Mouse (Mus musculus) limb, embryonic 10.5 days (tissue): Measurements from ENCODE around the gene 4632433K11Rik. TPM values are rescaled to one million over a fixed set of nuclear protein-coding genes. Genes with fewer than 3 reads are reported as not detected.

Experiments
- polyA plus RNA-seq: library from polyadenylated mRNA; unstranded; fragments of >200 nt; fragmentation: Nextera tagmentation; extraction: Ambion mirVana; gene quantifications from 2 replicates; pipeline ENCODE4 v1.2.1, GENCODE M21; 2016

4632433K11Rik gene
- polyA plus RNA-seq, 1 experiment from 2014 or later, result not detected

Other genes with a start within 250 kb of the 4632433K11Rik start
- 4.8 and 5.8 TPM in 2 replicates for gene Tmem238, start 244.5 kb upstream of the 4632433K11Rik start, polyA plus RNA-seq
- 396 and 427 TPM in 2 replicates for gene Rpl28, start 241.2 kb upstream of the 4632433K11Rik start, polyA plus RNA-seq
- 500 and 550 TPM in 2 replicates for gene Ube2s, start 221.5 kb upstream of the 4632433K11Rik start, polyA plus RNA-seq
- gene Shisa7, start 189.4 kb upstream of the 4632433K11Rik start, polyA plus RNA-seq, result 0.16 and 0.18 TPM in 2 replicates
- gene Isoc2b, start 163.9 kb upstream of the 4632433K11Rik start, polyA plus RNA-seq, result 2.6 and 3.1 TPM in 2 replicates
- 0.46 and 0.64 TPM in 2 replicates for gene Isoc2a, start 157.0 kb upstream of the 4632433K11Rik start, polyA plus RNA-seq
- gene Gm36210, start 127.6 kb upstream of the 4632433K11Rik start, polyA plus RNA-seq, result not detected in 2 replicates
- gene Zfp628, start 118.9 kb upstream of the 4632433K11Rik start, polyA plus RNA-seq, result 4.2 and 5.1 TPM in 2 replicates
- 2.8 and 4.9 TPM in 2 replicates for gene Nat14, start 112.1 kb upstream of the 4632433K11Rik start, polyA plus RNA-seq
- 0.95 and 2.0 TPM in 2 replicates for gene Ssc5d, start 108.3 kb upstream of the 4632433K11Rik start, polyA plus RNA-seq
- gene Sbk2, start 69.7 kb upstream of the 4632433K11Rik start, polyA plus RNA-seq, result 0.10 and 0.18 TPM in 2 replicates
- not detected in 2 replicates for gene Sbk3, start 63.0 kb upstream of the 4632433K11Rik start, polyA plus RNA-seq
- 21.9 and 28.3 TPM in 2 replicates for gene Zfp579, start 38.0 kb upstream of the 4632433K11Rik start, polyA plus RNA-seq
- 8.2 and 9.0 TPM in 2 replicates for gene Zfp524, start 19.7 kb upstream of the 4632433K11Rik start, polyA plus RNA-seq
- 64.8 and 68.3 TPM in 2 replicates for gene Fiz1, start 19.4 kb upstream of the 4632433K11Rik start, polyA plus RNA-seq
- 2.0 TPM in 1 of 2 replicates, not detected in the other for gene Gm44973, start 18.6 kb upstream of the 4632433K11Rik start, polyA plus RNA-seq
- 7.5 and 7.7 TPM in 2 replicates for gene Zfp865, start 13.7 kb upstream of the 4632433K11Rik start, polyA plus RNA-seq
- 5.5 and 9.0 TPM in 2 replicates for gene Ccdc106, start 13.6 kb upstream of the 4632433K11Rik start, polyA plus RNA-seq
- 2.5 and 4.0 TPM in 2 replicates for gene Zfp784, start 4.3 kb downstream of the 4632433K11Rik start, polyA plus RNA-seq
- 30.1 and 34.3 TPM in 2 replicates for gene Zfp580, start 17.4 kb downstream of the 4632433K11Rik start, polyA plus RNA-seq
- gene U2af2, start 28.0 kb downstream of the 4632433K11Rik start, polyA plus RNA-seq, result 202 and 203 TPM in 2 replicates
- gene Epn1, start 46.1 kb downstream of the 4632433K11Rik start, polyA plus RNA-seq, result 64.5 and 69.1 TPM in 2 replicates
- not detected in 2 replicates for gene Rfpl4, start 82.8 kb downstream of the 4632433K11Rik start, polyA plus RNA-seq
- gene Rasl2-9, start 91.8 kb downstream of the 4632433K11Rik start, polyA plus RNA-seq, result 0.20 and 0.53 TPM in 2 replicates
- 0.05 TPM in 1 of 2 replicates, not detected in the other for gene Vmn1r55, start 115.6 kb downstream of the 4632433K11Rik start, polyA plus RNA-seq
- gene Vmn1r56, start 162.6 kb downstream of the 4632433K11Rik start, polyA plus RNA-seq, result not detected in 2 replicates
- not detected in 2 replicates for gene Vmn1r57, start 184.4 kb downstream of the 4632433K11Rik start, polyA plus RNA-seq